Mouse (Mus musculus) neutrophil, adult 5-6 weeks (primary cell): ENCODE results near the gene Ptms. TPM values are rescaled to one million over a fixed set of nuclear protein-coding genes. Genes with fewer than 3 reads are reported as not detected.

Experiments used
- ATAC-seq: fragments of 151-379, 151-347 bp; 2 replicates; pipeline ENCODE4 v1.8.0; 2017; ENCODE audit warnings: mild to moderate bottlenecking, moderate TSS enrichment; ENCODE audit not compliant: insufficient number of reproducible peaks, poor library complexity, low FRiP score, severe bottlenecking; ENCODE audit errors: extremely low read depth
- total RNA-seq: library from RNA; stranded (forward); fragments of 200-1000 nt; gene quantifications from 2 replicates; pipeline ENCODE4 v1.2.3, GENCODE M21; 2017

The Ptms gene
- total RNA-seq, 1 experiment from 2014 or later, result 94.0 TPM

GRCm38 (mm10) chr6:124883351-124883750, 36.6 kb downstream of the Ptms start:
- no peak for ATAC-seq

- ATAC-seq, result no peak
Observed at GRCm38 (mm10) chr6:124881821-124882220, 38.1 kb downstream of the Ptms start.

GRCm38 (mm10) chr6:124879390-124879789, 40.5 kb downstream of the Ptms start:
- no peak for ATAC-seq

GRCm38 (mm10) chr6:124874348-124874747, 45.6 kb downstream of the Ptms start:
- ATAC-seq, result no peak

GRCm38 (mm10) chr6:124866560-124866959, 53.3 kb downstream of the Ptms start:
- no peak for ATAC-seq

GRCm38 (mm10) chr6:124865766-124866362, 54.0 kb downstream of the Ptms start:
- ATAC-seq, result no peak

Other genes starting within 250 kb of the Ptms start
- 89.3 and 107 TPM in 2 replicates for gene Emg1, start 207.9 kb downstream of the Ptms start, total RNA-seq
- gene Phb2, start 207.8 kb downstream of the Ptms start, total RNA-seq, result 110 and 117 TPM in 2 replicates
- gene Ptpn6, start 181.4 kb downstream of the Ptms start, total RNA-seq, result 1,943 and 2,202 TPM in 2 replicates
- 161 and 171 TPM in 2 replicates for gene Grcc10, start 178.7 kb downstream of the Ptms start, total RNA-seq
- 0.74 TPM in 1 of 2 replicates, not detected in the other for gene Gm45234, start 164.1 kb downstream of the Ptms start, total RNA-seq
- 6.5 and 11.6 TPM in 2 replicates for gene Atn1, start 163.6 kb downstream of the Ptms start, total RNA-seq
- not detected in 2 replicates for gene Eno2, start 150.4 kb downstream of the Ptms start, total RNA-seq
- gene Lrrc23, start 140.4 kb downstream of the Ptms start, total RNA-seq, result 6.8 and 7.9 TPM in 2 replicates
- 10.5 and 10.9 TPM in 2 replicates for gene Spsb2, start 111.4 kb downstream of the Ptms start, total RNA-seq
- 43.0 and 64.8 TPM in 2 replicates for gene Tpi1, start 105.8 kb downstream of the Ptms start, total RNA-seq
- 35.1 and 50.1 TPM in 2 replicates for gene Usp5, start 90.6 kb downstream of the Ptms start, total RNA-seq
- 1.4 and 3.0 TPM in 2 replicates for gene Cdca3, start 90.6 kb downstream of the Ptms start, total RNA-seq
- gene Gnb3, start 79.8 kb downstream of the Ptms start, total RNA-seq, result 0.70 TPM in 1 of 2 replicates, not detected in the other
- gene P3h3, start 62.4 kb downstream of the Ptms start, total RNA-seq, result not detected in 2 replicates
- gene Gpr162, start 56.1 kb downstream of the Ptms start, total RNA-seq, result not detected in 2 replicates
- 6.8 and 7.1 TPM in 2 replicates for gene Cd4, start 31.9 kb downstream of the Ptms start, total RNA-seq
- 0.25 and 0.70 TPM in 2 replicates for gene Lag3, start 8.4 kb downstream of the Ptms start, total RNA-seq
- 56.3 and 57.7 TPM in 2 replicates for gene Mlf2, start 11.3 kb upstream of the Ptms start, total RNA-seq
- gene Cops7a, start 45.4 kb upstream of the Ptms start, total RNA-seq, result 19.1 and 23.7 TPM in 2 replicates
- gene Pianp, start 76.6 kb upstream of the Ptms start, total RNA-seq, result not detected in 2 replicates
- gene Zfp384, start 89.0 kb upstream of the Ptms start, total RNA-seq, result 45.1 and 58.1 TPM in 2 replicates
- gene Ing4, start 119.7 kb upstream of the Ptms start, total RNA-seq, result 136 and 143 TPM in 2 replicates
- gene Acrbp, start 129.6 kb upstream of the Ptms start, total RNA-seq, result 26.8 and 32.7 TPM in 2 replicates
- 1.6 and 3.1 TPM in 2 replicates for gene Lpar5, start 147.8 kb upstream of the Ptms start, total RNA-seq
- 363 and 367 TPM in 2 replicates for gene Chd4, start 175.9 kb upstream of the Ptms start, total RNA-seq
- gene Nop2, start 211.8 kb upstream of the Ptms start, total RNA-seq, result 26.8 and 26.9 TPM in 2 replicates
- gene Iffo1, start 225.1 kb upstream of the Ptms start, total RNA-seq, result 36.6 and 37.5 TPM in 2 replicates
- gene Gapdh, start 246.4 kb upstream of the Ptms start, total RNA-seq, result 562 and 577 TPM in 2 replicates